Mouse (Mus musculus) liver, embryonic 11.5 days (tissue): ENCODE measurements around the gene Sim1. TPM values are rescaled to one million over a fixed set of nuclear protein-coding genes. Genes with fewer than 3 reads are reported as not detected.
A peak's percentile ranks its signal among the peaks of the same experiment; 100 is the strongest.

ENCODE experiments used
- ATAC-seq: fragments of 200-750 bp; cut with Nextera tagmentation; replicated peaks from 2 replicates; pipeline ENCODE4 v1.8.0; 2017; ENCODE audit warnings: moderate number of reproducible peaks, mild to moderate bottlenecking, moderate TSS enrichment, moderate library complexity; ENCODE audit not compliant: low FRiP score
- DNase-seq: peaks from one replicate; pipeline ENCODE4 v3.0.0-alpha.2; 2017; ENCODE audit warnings: low spot score
- H3K27ac ChIP-seq: fragments of 300-500 bp; sonication (generic); 2 replicates; pipeline ENCODE4 v1.5.1; 2014; ENCODE audit warnings: mild to moderate bottlenecking, low read depth, low read length, control low read depth
- H3K27me3 ChIP-seq: fragments of 300-500 bp; sonication (generic); replicated peaks from 2 replicates; pipeline ENCODE4 v1.6.1; 2014; ENCODE audit warnings: low read length, mixed read lengths; ENCODE audit not compliant: control insufficient read depth, insufficient read depth
- H3K36me3 ChIP-seq: fragments of 300-500 bp; sonication (generic); 2 replicates; pipeline ENCODE4 v1.6.1; 2014; ENCODE audit warnings: mild to moderate bottlenecking, low read length, moderate library complexity, mixed read lengths; ENCODE audit not compliant: control insufficient read depth, insufficient read depth
- H3K4me1 ChIP-seq: fragments of 300-500 bp; sonication (generic); replicated peaks from 2 replicates; pipeline ENCODE4 v1.6.1; 2014; ENCODE audit warnings: low read length, mixed read lengths; ENCODE audit not compliant: control insufficient read depth, insufficient read depth
- H3K4me2 ChIP-seq: fragments of 300-500 bp; sonication (generic); 2 replicates; pipeline ENCODE4 v1.6.1; 2014; ENCODE audit warnings: mild to moderate bottlenecking, control low read depth, moderate library complexity
- H3K4me3 ChIP-seq: fragments of 300-500 bp; sonication (generic); 2 replicates; pipeline ENCODE4 v1.5.1; 2014; ENCODE audit warnings: low read depth, low read length, control low read depth
- H3K9ac ChIP-seq: fragments of 300-500 bp; sonication (generic); 2 replicates; pipeline ENCODE4 v1.6.1; 2014; ENCODE audit warnings: low read depth, low read length, control low read depth
- H3K9me3 ChIP-seq: fragments of 300-500 bp; sonication (generic); 2 replicates; pipeline ENCODE4 v1.6.1; 2016; ENCODE audit warnings: low read length, inconsistent platforms, mixed read lengths; ENCODE audit not compliant: control insufficient read depth
- WGBS: fragments of 180-500 bp; shearing (Covaris S2); extraction: QIAGEN DNeasy Blood & Tissue Kit; methylation state at CpG from one replicate; pipeline ENCODE4 v1.1.7; 2014; 5-methylcytosine and 5-hydroxymethylcytosine counted together
- polyA plus RNA-seq: library from polyadenylated mRNA; unstranded; fragments of >200 nt; fragmentation: Nextera tagmentation; extraction: Ambion mirVana; gene quantifications from 2 replicates; pipeline ENCODE4 v1.2.1, GENCODE M21; 2014

The Sim1 gene
- polyA plus RNA-seq, 1 experiment from 2014 or later, result 0.04 TPM

GRCm38 (mm10) chr10:50910400-50910799 lies 15.8 kb downstream of the Sim1 start:
- Histone ChIP-seq H3K9ac (no peak overlapping the region), H3K27me3 (peaks cover 74% of the 10 kb centered on the region), H3K4me3 (no peak overlapping the region), H3K4me2 (peak overlapping the region; percentile 33), H3K36me3 (no peaks in the 10 kb centered on the region), H3K9me3 (no peaks in the 10 kb centered on the region), H3K27ac (no peak overlapping the region), H3K4me1 (no peaks in the 10 kb centered on the region)
- ATAC-seq (no peak), DNase-seq (no peak)
- 4% methylated on average over 16 of the region's 16 CpGs for WGBS

- 0 out of 2 replicates have a peak, but pooled peaks have one; percentile 26 for ATAC-seq
- peak overlapping the region; percentile 33 for H3K4me2 ChIP-seq
Measured at GRCm38 (mm10) chr10:50910861-50911410, 16.4 kb downstream of the Sim1 start.

GRCm38 (mm10) chr10:50915607-50916006 lies 21.1 kb downstream of the Sim1 start:
- WGBS, result 34% methylated on average over 2 of the region's 2 CpGs
- no peak overlapping the region for H3K4me2 ChIP-seq
- H3K4me3 ChIP-seq, result no peak overlapping the region
- no peaks in the 10 kb centered on the region for H3K36me3 ChIP-seq
- no peak for DNase-seq
- H3K9ac ChIP-seq, result no peak overlapping the region
- ATAC-seq, result no peak
- H3K9me3 ChIP-seq, result no peaks in the 10 kb centered on the region
- H3K4me1 ChIP-seq, result no peaks in the 10 kb centered on the region
- H3K27ac ChIP-seq, result no peak overlapping the region
- H3K27me3 ChIP-seq, result peaks cover 21% of the 10 kb centered on the region

More at GRCm38 (mm10) chr10:50910861-50911410, 16.4 kb downstream of the Sim1 start:
- Histone ChIP-seq H3K27me3 (peaks cover 68% of the 10 kb centered on the region), H3K9me3 (no peaks in the 10 kb centered on the region), H3K9ac (no peak overlapping the region), H3K4me1 (no peaks in the 10 kb centered on the region), H3K36me3 (no peaks in the 10 kb centered on the region), H3K4me3 (no peak overlapping the region), H3K27ac (no peak overlapping the region)
- 14% methylated on average over 12 of the region's 12 CpGs for WGBS
- DNase-seq, result no peak

GRCm38 (mm10) chr10:50929281-50929680 lies 34.7 kb downstream of the Sim1 start:
- 67% methylated on average over 5 of the region's 5 CpGs for WGBS

GRCm38 (mm10) chr10:50935673-50936072 lies 41.1 kb downstream of the Sim1 start:
- H3K4me2 ChIP-seq, result no peak overlapping the region
- DNase-seq (no peak), ATAC-seq (no peak)
- H3K36me3 ChIP-seq, result no peaks in the 10 kb centered on the region
- no peaks in the 10 kb centered on the region for H3K9me3 ChIP-seq
- no peak overlapping the region for H3K4me3 ChIP-seq
- no peak overlapping the region for H3K9ac ChIP-seq
- no peaks in the 10 kb centered on the region for H3K4me1 ChIP-seq
- H3K27ac ChIP-seq, result no peak overlapping the region
- no peaks in the 10 kb centered on the region for H3K27me3 ChIP-seq

More at GRCm38 (mm10) chr10:50929281-50929680, 34.7 kb downstream of the Sim1 start:
- ATAC-seq (no peak), DNase-seq (no peak)
- Histone ChIP-seq H3K27me3 (no peaks in the 10 kb centered on the region), H3K9me3 (no peaks in the 10 kb centered on the region), H3K4me2 (no peak overlapping the region), H3K4me1 (no peaks in the 10 kb centered on the region), H3K9ac (no peak overlapping the region), H3K36me3 (no peaks in the 10 kb centered on the region), H3K27ac (no peak overlapping the region), H3K4me3 (no peak overlapping the region)

GRCm38 (mm10) chr10:50973625-50974024 lies 79.1 kb downstream of the Sim1 start:
- H3K9ac ChIP-seq, result no peak overlapping the region
- H3K36me3 ChIP-seq, result no peaks in the 10 kb centered on the region
- no peaks in the 10 kb centered on the region for H3K9me3 ChIP-seq
- H3K27me3 ChIP-seq, result no peaks in the 10 kb centered on the region
- ATAC-seq (no peak), DNase-seq (no peak)
- no peak overlapping the region for H3K27ac ChIP-seq
- H3K4me3 ChIP-seq, result no peak overlapping the region
- 63% methylated on average over 1 of the region's 1 CpGs for WGBS
- no peaks in the 10 kb centered on the region for H3K4me1 ChIP-seq
- H3K4me2 ChIP-seq, result no peak overlapping the region

GRCm38 (mm10) chr10:50981849-50982248 lies 87.3 kb downstream of the Sim1 start:
- WGBS, result 84% methylated on average over 3 of the region's 3 CpGs

GRCm38 (mm10) chr10:50983620-50984019 lies 89.1 kb downstream of the Sim1 start:
- Histone ChIP-seq H3K4me1 (no peaks in the 10 kb centered on the region), H3K27me3 (no peaks in the 10 kb centered on the region), H3K9me3 (no peaks in the 10 kb centered on the region), H3K4me2 (no peak overlapping the region), H3K9ac (no peak overlapping the region), H3K4me3 (no peak overlapping the region), H3K36me3 (no peaks in the 10 kb centered on the region), H3K27ac (no peak overlapping the region)
- WGBS, result 84% methylated on average over 4 of the region's 4 CpGs
- ATAC-seq (no peak), DNase-seq (no peak)

More at GRCm38 (mm10) chr10:50981849-50982248, 87.3 kb downstream of the Sim1 start:
- Histone ChIP-seq H3K27ac (no peak overlapping the region), H3K27me3 (no peaks in the 10 kb centered on the region), H3K4me2 (no peak overlapping the region), H3K4me3 (no peak overlapping the region), H3K9me3 (no peaks in the 10 kb centered on the region), H3K36me3 (no peaks in the 10 kb centered on the region), H3K9ac (no peak overlapping the region), H3K4me1 (no peaks in the 10 kb centered on the region)
- ATAC-seq (no peak), DNase-seq (no peak)

- ATAC-seq (no peak), DNase-seq (no peak)
- H3K4me1 ChIP-seq, result no peaks in the 10 kb centered on the region
- no peak overlapping the region for H3K9ac ChIP-seq
- no peak overlapping the region for H3K4me3 ChIP-seq
- H3K27me3 ChIP-seq, result no peaks in the 10 kb centered on the region
- no peak overlapping the region for H3K4me2 ChIP-seq
- no peaks in the 10 kb centered on the region for H3K9me3 ChIP-seq
- 80% methylated on average over 3 of the region's 3 CpGs for WGBS
- no peak overlapping the region for H3K27ac ChIP-seq
- H3K36me3 ChIP-seq, result no peaks in the 10 kb centered on the region
Measured at GRCm38 (mm10) chr10:51007798-51008197, 113.2 kb downstream of the Sim1 start.
